Mouse (Mus musculus) mature B cell (primary cell): ENCODE results near the gene Tor1b.
"Not testable (repeated sequence)": the region's sequence is repeated elsewhere in the genome, so short reads cannot be mapped to it uniquely, and the experiment has no call there.

Source experiments
- in situ Hi-C: fragments of 300-500 bp; cut with MboI; formaldehyde crosslinking; loops from 2 replicates; pipeline ENCODE4 v1.14.3; 2019

Gene Tor1b

GRCm38 (mm10) chr2:30952824-30953490 lies at the start of gene Tor1b:
Gene Tor1b, plus strand, starts transcription at chr2:30952959.
- in situ Hi-C loops: no loop called here

GRCm38 (mm10) chr2:30904231-30904630 lies 48.5 kb upstream of the Tor1b start:
- in situ Hi-C loops: no loop called here

- in situ Hi-C loops: no loop called here
Observed at GRCm38 (mm10) chr2:30904991-30905390, 47.8 kb upstream of the Tor1b start.

- in situ Hi-C loops: no loop called here
Observed at GRCm38 (mm10) chr2:30905906-30906305, 46.9 kb upstream of the Tor1b start.

GRCm38 (mm10) chr2:30906641-30907040 lies 46.1 kb upstream of the Tor1b start:
- in situ Hi-C loops: no loop called here

GRCm38 (mm10) chr2:30912291-30912773 lies 40.4 kb upstream of the Tor1b start:
- in situ Hi-C loops: no loop called here

GRCm38 (mm10) chr2:30913022-30913421 lies 39.7 kb upstream of the Tor1b start:
- in situ Hi-C loops: no loop called here

GRCm38 (mm10) chr2:30914836-30915235 lies 37.9 kb upstream of the Tor1b start:
- in situ Hi-C loops: no loop called here

- in situ Hi-C loops: no loop called here
Observed at GRCm38 (mm10) chr2:30915376-30915775, 37.4 kb upstream of the Tor1b start.

- in situ Hi-C loops: not testable (repeated sequence)
Observed at GRCm38 (mm10) chr2:30915933-30916332, 36.8 kb upstream of the Tor1b start.

GRCm38 (mm10) chr2:30917649-30918048 lies 35.1 kb upstream of the Tor1b start:
- in situ Hi-C loops: no loop called here

GRCm38 (mm10) chr2:30918126-30918525 lies 34.6 kb upstream of the Tor1b start:
- in situ Hi-C loops: no loop called here

GRCm38 (mm10) chr2:30918780-30919329 lies 33.9 kb upstream of the Tor1b start:
- in situ Hi-C loops: no loop called here

GRCm38 (mm10) chr2:30920216-30920615 lies 32.5 kb upstream of the Tor1b start:
- in situ Hi-C loops: no loop called here

- in situ Hi-C loops: no loop called here
Observed at GRCm38 (mm10) chr2:30923099-30923498, 29.7 kb upstream of the Tor1b start.

- in situ Hi-C loops: no loop called here
Observed at GRCm38 (mm10) chr2:30925181-30925580, 27.6 kb upstream of the Tor1b start.

GRCm38 (mm10) chr2:30926381-30926780 lies 26.4 kb upstream of the Tor1b start:
- in situ Hi-C loops: no loop called here

GRCm38 (mm10) chr2:30927151-30927781 lies 25.5 kb upstream of the Tor1b start:
- in situ Hi-C loops: no loop called here

GRCm38 (mm10) chr2:30927844-30928628 lies 24.7 kb upstream of the Tor1b start:
- in situ Hi-C loops: no loop called here

- in situ Hi-C loops: no loop called here
Observed at GRCm38 (mm10) chr2:30928893-30929482, 23.8 kb upstream of the Tor1b start.

- in situ Hi-C loops: no loop called here
Observed at GRCm38 (mm10) chr2:30929483-30930045, 23.2 kb upstream of the Tor1b start, which contains the start of gene Ptges. Gene Ptges, minus strand, starts transcription at chr2:30929863.

- in situ Hi-C loops: not testable (repeated sequence)
Observed at GRCm38 (mm10) chr2:30930846-30931245, 21.9 kb upstream of the Tor1b start.
